Mouse (Mus musculus) forebrain, embryonic 10.5 days (tissue): Measurements from ENCODE around the gene Nfya. TPM values are rescaled to one million over a fixed set of nuclear protein-coding genes. Genes with fewer than 3 reads are reported as not detected.

Source experiments
- DNase-seq: peaks from one replicate; pipeline ENCODE4 v3.0.0-alpha.2; 2017; ENCODE audit warnings: low spot score; ENCODE audit errors: extremely low spot score
- H3K27ac ChIP-seq: fragments of 300-500 bp; sonication (generic); 2 replicates; pipeline ENCODE4 v1.5.1; 2016; ENCODE audit warnings: mild to moderate bottlenecking
- H3K27me3 ChIP-seq: fragments of 300-500 bp; sonication (generic); 2 replicates; pipeline ENCODE4 v1.6.1; 2016; ENCODE audit warnings: mild to moderate bottlenecking; ENCODE audit not compliant: poor library complexity, severe bottlenecking
- H3K36me3 ChIP-seq: fragments of 300-500 bp; sonication (generic); replicated peaks from 2 replicates; pipeline ENCODE4 v1.6.1; 2016; ENCODE audit warnings: mild to moderate bottlenecking, moderate library complexity
- H3K4me1 ChIP-seq: fragments of 300-500 bp; sonication (generic); 2 replicates; pipeline ENCODE4 v1.6.1; 2016
- H3K4me3 ChIP-seq: fragments of 300-500 bp; sonication (generic); 2 replicates; pipeline ENCODE4 v1.5.1; 2016; ENCODE audit warnings: mild to moderate bottlenecking, moderate library complexity
- H3K9me3 ChIP-seq: fragments of 300-500 bp; sonication (generic); 2 replicates; pipeline ENCODE4 v1.6.1; 2016; ENCODE audit warnings: mild to moderate bottlenecking, moderate library complexity
- WGBS: fragments of 180-500 bp; shearing (Covaris S2); methylation state at CpG from one replicate; pipeline ENCODE4 v1.1.7; 2016; 5-methylcytosine and 5-hydroxymethylcytosine counted together
- polyA plus RNA-seq: library from polyadenylated mRNA; unstranded; fragments of >200 nt; fragmentation: Nextera tagmentation; extraction: Ambion mirVana; gene quantifications from 2 replicates; pipeline ENCODE4 v1.2.1, GENCODE M21; 2016

Nfya gene
- polyA plus RNA-seq, 1 experiment from 2014 or later: 19.0 TPM

- no peak for DNase-seq
- Histone ChIP-seq H3K27me3 (no peaks in the 10 kb centered on the region), H3K4me1 (no peaks in the 10 kb centered on the region), H3K4me3 (no peak within 1 kb of the TSS), H3K27ac (no peak within 1 kb of the TSS), H3K36me3 (no peaks in the 10 kb centered on the region), H3K9me3 (no peaks in the 10 kb centered on the region)
- 85% methylated on average over 5 of the region's 5 CpGs for WGBS
Measured at GRCm38 (mm10) chr17:48346231-48346630, 63.5 kb downstream of the Nfya start, which contains the start of gene Trem2. Trem2 (plus strand) TSS chr17:48346401.

GRCm38 (mm10) chr17:48345824-48346223 lies 63.9 kb downstream of the Nfya start:
- H3K27me3 ChIP-seq: no peaks in the 10 kb centered on the region
- no peak for DNase-seq
- no peak overlapping the region for H3K27ac ChIP-seq
- no peaks in the 10 kb centered on the region for H3K4me1 ChIP-seq
- H3K9me3 ChIP-seq: no peaks in the 10 kb centered on the region
- no peaks in the 10 kb centered on the region for H3K36me3 ChIP-seq
- WGBS: 82% methylated on average over 4 of the region's 4 CpGs
- no peak overlapping the region for H3K4me3 ChIP-seq

GRCm38 (mm10) chr17:48343065-48343464 lies 66.6 kb downstream of the Nfya start:
- Histone ChIP-seq H3K4me3 (no peak overlapping the region), H3K4me1 (0 out of 2 replicates have a peak, but pooled peaks cover 3% of the 10 kb centered on the region), H3K27me3 (no peaks in the 10 kb centered on the region), H3K36me3 (no peaks in the 10 kb centered on the region), H3K27ac (no peak overlapping the region), H3K9me3 (no peaks in the 10 kb centered on the region)
- WGBS: 78% methylated on average over 2 of the region's 2 CpGs
- DNase-seq: no peak

- 0 out of 2 replicates have a peak, but pooled peaks cover 3% of the 10 kb centered on the region for H3K4me1 ChIP-seq
- H3K9me3 ChIP-seq: no peaks in the 10 kb centered on the region
- H3K4me3 ChIP-seq: no peak overlapping the region
- WGBS: 86% methylated on average over 3 of the region's 3 CpGs
- no peak overlapping the region for H3K27ac ChIP-seq
- no peaks in the 10 kb centered on the region for H3K27me3 ChIP-seq
- DNase-seq: no peak
- no peaks in the 10 kb centered on the region for H3K36me3 ChIP-seq
Measured at GRCm38 (mm10) chr17:48341947-48342346, 67.8 kb downstream of the Nfya start.

- H3K4me1 ChIP-seq: 0 out of 2 replicates have a peak, but pooled peaks cover 3% of the 10 kb centered on the region
- no peak overlapping the region for H3K27ac ChIP-seq
- no peaks in the 10 kb centered on the region for H3K27me3 ChIP-seq
- DNase-seq: no peak
- WGBS: 94% methylated on average over 1 of the region's 1 CpGs
- no peak overlapping the region for H3K4me3 ChIP-seq
- no peaks in the 10 kb centered on the region for H3K9me3 ChIP-seq
- no peaks in the 10 kb centered on the region for H3K36me3 ChIP-seq
Measured at GRCm38 (mm10) chr17:48340267-48340666, 69.4 kb downstream of the Nfya start.

Other genes starting within 250 kb of the Nfya start
- not detected in 2 replicates for gene A530064D06Rik, start 242.6 kb downstream of the Nfya start, polyA plus RNA-seq
- gene Trem1, start 177.1 kb downstream of the Nfya start, polyA plus RNA-seq: not detected in 2 replicates
- not detected in 2 replicates for gene Trem3, start 162.1 kb downstream of the Nfya start, polyA plus RNA-seq
- 0.11 TPM in 1 of 2 replicates, not detected in the other for gene Treml4, start 145.6 kb downstream of the Nfya start, polyA plus RNA-seq
- 0.42 and 0.57 TPM in 2 replicates for gene Treml2, start 110.4 kb downstream of the Nfya start, polyA plus RNA-seq
- gene B430306N03Rik, start 93.8 kb downstream of the Nfya start, polyA plus RNA-seq: 0.06 TPM in 1 of 2 replicates, not detected in the other
- gene Trem2, start 63.5 kb downstream of the Nfya start, polyA plus RNA-seq: 0.87 and 1.2 TPM in 2 replicates
- gene Treml1, start 50.0 kb downstream of the Nfya start, polyA plus RNA-seq: 1.5 and 2.6 TPM in 2 replicates
- 107 TPM in 2 replicates for gene Oard1, start 108 bp upstream of the Nfya start, polyA plus RNA-seq
- 0.64 and 0.78 TPM in 2 replicates for gene Apobec2, start 23.0 kb upstream of the Nfya start, polyA plus RNA-seq
- gene Tspo2, start 41.6 kb upstream of the Nfya start, polyA plus RNA-seq: not detected in 2 replicates
- gene Unc5cl, start 45.0 kb upstream of the Nfya start, polyA plus RNA-seq: 0.07 and 0.27 TPM in 2 replicates